Mouse (Mus musculus) splenic B cell, adult 2 months (primary cell): Measurements from ENCODE around the gene Upk1a.

Experiments used
- DNase-seq: peaks from one replicate; pipeline ENCODE4 v3.0.0-alpha.2; 2011; ENCODE audit warnings: low read depth, low spot score
- H3K27me3 ChIP-seq: 2 replicates; pipeline ENCODE4 v1.6.1; 2012; ENCODE audit warnings: mild to moderate bottlenecking, low read length, moderate library complexity, mixed read lengths; ENCODE audit not compliant: control insufficient read depth, poor library complexity, insufficient read depth, severe bottlenecking
- H3K36me3 ChIP-seq: 2 replicates; pipeline ENCODE4 v1.6.1; 2012; ENCODE audit warnings: mild to moderate bottlenecking, low read length, moderate library complexity, mixed read lengths; ENCODE audit not compliant: control insufficient read depth, poor library complexity, insufficient read depth, severe bottlenecking

Upk1a gene

GRCm38 (mm10) chr7:30612654-30613402 is at the start of gene Upk1a:
TSS of gene Upk1a (minus strand) at chr7:30612847.
- no peak for DNase-seq
- H3K27me3 ChIP-seq = no peaks in the 10 kb centered on the region
- peaks cover 2% of the 10 kb centered on the region; the same call in 1 of the 2 replicates for H3K36me3 ChIP-seq

GRCm38 (mm10) chr7:30649591-30650540 is 37.2 kb upstream of the Upk1a start, which contains the start of gene Rbm42:
TSS of gene Rbm42 (minus strand) at chr7:30650317.
- Histone ChIP-seq H3K36me3 (peaks cover 8% of the 10 kb centered on the region), H3K27me3 (no peaks in the 10 kb centered on the region)
- peak; percentile 99 for DNase-seq

- Histone ChIP-seq H3K36me3 (peaks cover 5% of the 10 kb centered on the region), H3K27me3 (no peaks in the 10 kb centered on the region)
- no peak for DNase-seq
Measured at GRCm38 (mm10) chr7:30639083-30639482, 26.4 kb upstream of the Upk1a start.

GRCm38 (mm10) chr7:30636395-30636794 is 23.7 kb upstream of the Upk1a start:
- DNase-seq = no peak
- H3K27me3 ChIP-seq = 0 out of 2 replicates have a peak, but pooled peaks cover 2% of the 10 kb centered on the region
- H3K36me3 ChIP-seq = peaks cover 3% of the 10 kb centered on the region; the same call in 1 of the 2 replicates

- H3K27me3 ChIP-seq = 0 out of 2 replicates have a peak, but pooled peaks cover 2% of the 10 kb centered on the region
- peaks cover 3% of the 10 kb centered on the region; the same call in 1 of the 2 replicates for H3K36me3 ChIP-seq
- no peak for DNase-seq
Measured at GRCm38 (mm10) chr7:30635752-30636151, 23.1 kb upstream of the Upk1a start, which contains the start of gene Etv2. TSS of gene Etv2 (minus strand) at chr7:30635852.

GRCm38 (mm10) chr7:30634621-30635020 is 22.0 kb upstream of the Upk1a start:
- no peaks in the 10 kb centered on the region for H3K36me3 ChIP-seq

DNA sequence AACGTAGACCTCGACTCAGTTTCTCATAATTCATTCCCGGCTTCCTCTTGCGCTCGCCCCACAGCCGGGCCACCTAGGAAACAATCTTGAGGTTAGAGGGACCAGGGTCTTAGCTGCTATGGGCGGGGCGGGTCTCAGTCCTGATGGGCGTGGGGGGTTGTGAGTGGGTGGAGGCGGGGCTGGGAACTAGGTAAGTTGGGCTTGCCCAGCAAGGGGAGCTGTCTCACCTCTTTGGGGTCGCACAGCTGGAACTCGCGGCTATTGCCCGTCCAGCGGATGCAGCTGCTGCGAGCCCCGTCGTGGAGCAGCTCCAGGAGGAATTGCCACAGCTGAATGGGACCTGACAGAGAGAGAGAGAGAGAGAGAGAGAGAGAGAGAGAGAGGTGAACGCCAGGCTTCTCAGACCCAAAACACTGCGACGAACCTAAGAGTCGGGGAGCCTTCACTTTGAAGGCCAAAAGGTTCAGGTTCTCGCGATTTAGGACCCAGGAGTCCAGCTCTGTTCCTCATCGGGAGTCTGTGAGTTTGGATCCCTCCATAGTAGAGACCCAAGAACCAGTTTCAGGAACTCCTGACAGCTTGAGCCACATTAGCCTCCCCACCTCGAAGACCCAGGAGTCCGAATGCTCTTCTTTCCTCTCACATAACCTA is 21.2 kb upstream of the Upk1a start:
- DNase-seq = no peak
- H3K27me3 ChIP-seq = 0 out of 2 replicates have a peak, but pooled peaks cover 2% of the 10 kb centered on the region

More at GRCm38 (mm10) chr7:30634621-30635020, 22.0 kb upstream of the Upk1a start:
- DNase-seq = peak; percentile 71
- H3K27me3 ChIP-seq = 0 out of 2 replicates have a peak, but pooled peaks cover 2% of the 10 kb centered on the region

GRCm38 (mm10) chr7:30629013-30629412 is 16.4 kb upstream of the Upk1a start:
- H3K27me3 ChIP-seq = 0 out of 2 replicates have a peak, but pooled peaks cover 2% of the 10 kb centered on the region
- DNase-seq = peak; percentile 23
- H3K36me3 ChIP-seq = no peaks in the 10 kb centered on the region

More for the DNA sequence above, 21.2 kb upstream of the Upk1a start:
- no peaks in the 10 kb centered on the region for H3K36me3 ChIP-seq

DNA sequence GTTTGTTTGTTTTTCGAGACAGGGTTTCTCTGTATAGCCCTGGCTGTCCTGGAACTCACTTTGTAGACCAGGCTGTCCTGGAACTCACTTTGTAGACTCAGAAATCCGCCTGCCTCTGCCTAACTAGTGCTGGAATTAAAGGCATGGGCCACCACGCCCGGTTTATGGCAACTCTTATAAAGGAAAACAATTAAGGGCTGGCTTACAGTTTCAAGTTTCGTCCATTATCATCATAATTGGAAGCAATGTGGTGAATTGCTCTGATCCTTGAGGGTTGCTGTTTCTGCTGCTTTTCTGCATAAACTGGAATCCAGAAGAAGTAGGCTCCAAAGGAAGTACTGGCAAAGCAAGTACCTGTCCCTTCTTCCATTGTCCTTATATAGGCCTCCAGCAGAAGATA is 14.0 kb upstream of the Upk1a start:
- no peak for DNase-seq
- Histone ChIP-seq H3K27me3 (no peaks in the 10 kb centered on the region), H3K36me3 (no peaks in the 10 kb centered on the region; the same call in 1 of the 2 replicates)

GRCm38 (mm10) chr7:30625530-30626384 is 13.1 kb upstream of the Upk1a start, which contains the start of gene Cox6b1:
TSS of gene Cox6b1 (minus strand) at chr7:30626151.
- DNase-seq = peak; percentile 97
- H3K27me3 ChIP-seq = no peaks in the 10 kb centered on the region
- no peaks in the 10 kb centered on the region; the same call in 1 of the 2 replicates for H3K36me3 ChIP-seq

- peak; percentile 66 for DNase-seq
- Histone ChIP-seq H3K36me3 (peaks cover 7% of the 10 kb centered on the region), H3K27me3 (no peaks in the 10 kb centered on the region)
Measured at GRCm38 (mm10) chr7:30619202-30619601, 6.6 kb upstream of the Upk1a start.

- Histone ChIP-seq H3K27me3 (no peaks in the 10 kb centered on the region), H3K36me3 (peaks cover 7% of the 10 kb centered on the region)
- DNase-seq = no peak
Measured at GRCm38 (mm10) chr7:30618658-30619057, 6.0 kb upstream of the Upk1a start.

GRCm38 (mm10) chr7:30615049-30615760 is 2.6 kb upstream of the Upk1a start:
- Histone ChIP-seq H3K27me3 (no peaks in the 10 kb centered on the region), H3K36me3 (peaks cover 6% of the 10 kb centered on the region)
- DNase-seq = no peak
